Comparison of ENCODE assay signal across 8 mouse cellular contexts in the genomic region with DNA sequence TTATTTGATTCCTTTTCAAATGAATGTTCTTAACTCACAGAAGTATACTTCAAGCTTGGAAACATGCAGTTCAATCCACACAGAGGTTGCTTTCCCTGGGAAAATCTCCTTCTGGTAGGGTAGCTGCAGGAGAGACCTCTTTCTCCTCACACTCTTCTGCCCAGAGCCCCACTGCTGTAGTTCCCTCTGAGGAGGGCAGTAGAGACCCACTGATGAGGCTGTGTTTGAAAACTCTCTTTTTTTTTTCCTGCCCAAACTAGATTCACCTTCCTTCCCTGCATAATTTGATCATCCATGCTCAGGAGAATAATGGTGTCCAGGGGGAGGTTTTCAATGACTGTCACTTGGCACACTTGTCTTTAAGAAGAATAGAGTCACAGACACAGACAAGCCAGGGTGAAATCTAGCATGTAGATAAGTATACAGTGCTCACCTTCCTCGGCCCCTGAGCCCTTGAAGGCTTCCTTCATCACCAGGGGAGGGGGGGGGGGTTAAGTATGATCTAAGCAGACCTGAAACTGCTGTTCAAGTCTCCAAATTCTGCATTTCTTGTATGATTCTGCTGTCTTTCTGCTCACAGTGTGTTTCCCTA.
DNase-seq lines count a peak whose midpoint lies in the region; ATAC-seq and TF ChIP-seq lines count a peak whose summit lies in the region.

No protein-coding gene starts in this region.

- peak; percentile 69 for TF ChIP-seq CTCF in forebrain, postnatal 0 days (IDR thresholded peaks at IDR 0.05; ENCODE audit: low read depth)

- no peaks in the 10 kb centered on the region; the same call in 1 of the 2 replicates for H3K4me1 ChIP-seq in heart, embryonic 12.5 days (replicated peaks)
- H3K4me1 ChIP-seq in forebrain, postnatal 0 days (ENCODE audit: insufficient read depth) = peaks cover 6% of the 10 kb centered on the region

- no peak overlapping the region for H3K27ac ChIP-seq in heart, embryonic 12.5 days (ENCODE audit: poor library complexity, severe bottlenecking)
- no peak overlapping the region for H3K27ac ChIP-seq in forebrain, postnatal 0 days (ENCODE audit: low read depth, low read length)

- WGBS in heart, embryonic 12.5 days = 6% methylated on average over 1 of the region's 1 CpGs
- 12% methylated on average over 1 of the region's 1 CpGs for WGBS in forebrain, postnatal 0 days

- no peak overlapping the region for H3K4me3 ChIP-seq in heart, embryonic 12.5 days
- no peak overlapping the region for H3K4me3 ChIP-seq in forebrain, postnatal 0 days (ENCODE audit: low read depth, low read length)

- no peak overlapping the region for H3K4me2 ChIP-seq in heart, embryonic 12.5 days
- H3K4me2 ChIP-seq in forebrain, postnatal 0 days (ENCODE audit: low read depth) = no peak overlapping the region

- DNase-seq in heart, postnatal 4 days = peak; percentile 38
- peak; percentile 54 to 63 for DNase-seq in right cerebral cortex, postnatal 10 days (ENCODE audit: low spot score in 2 of 2)
- no peak for DNase-seq in right cerebral cortex, postnatal 36 days (ENCODE audit: low spot score in 2 of 2)
- DNase-seq in forebrain, postnatal 0 days = peak; percentile 66
- peak; percentile 50 for DNase-seq in retina, embryonic 14.5 days (ENCODE audit: low spot score)
- DNase-seq in thymus, postnatal 10 days (ENCODE audit: low spot score in 2 of 2) = no peak
- no peak for DNase-seq in cerebellum, postnatal 36 days

- ATAC-seq in heart, embryonic 12.5 days (ENCODE audit: insufficient number of reproducible peaks, low FRiP score) = no peak
- peak; percentile 70 for ATAC-seq in forebrain, postnatal 0 days

- no peaks in the 10 kb centered on the region for H3K9me3 ChIP-seq in heart, embryonic 12.5 days (replicated peaks)
- H3K9me3 ChIP-seq in forebrain, postnatal 0 days (ENCODE audit: low read length) = no peaks in the 10 kb centered on the region

- no peaks in the 10 kb centered on the region for H3K36me3 ChIP-seq in heart, embryonic 12.5 days
- H3K36me3 ChIP-seq in forebrain, postnatal 0 days (ENCODE audit: insufficient read depth) = no peaks in the 10 kb centered on the region

- H3K9ac ChIP-seq in heart, embryonic 12.5 days = no peak overlapping the region
- no peak overlapping the region for H3K9ac ChIP-seq in forebrain, postnatal 0 days

- no peaks in the 10 kb centered on the region for H3K27me3 ChIP-seq in heart, embryonic 12.5 days (replicated peaks)
- H3K27me3 ChIP-seq in forebrain, postnatal 0 days (ENCODE audit: insufficient read depth, low read length) = no peaks in the 10 kb centered on the region

Comparison
In these comparisons a context has a peak if more than half of its experiments do, and no peak if none do; other contexts are left out.
1. DNase-seq: peak in heart, postnatal 4 days (single experiment), right cerebral cortex, postnatal 10 days (2 of 2), forebrain, postnatal 0 days (single experiment) and retina, embryonic 14.5 days (single experiment); none in right cerebral cortex, postnatal 36 days (0 of 2), thymus, postnatal 10 days (0 of 2) and cerebellum, postnatal 36 days (0 of 2).